Mouse (Mus musculus): ENCODE data around the gene Tmed11. TPM values are rescaled to one million over a fixed set of nuclear protein-coding genes. Genes with fewer than 3 reads are reported as not detected.

Gene Tmed11
- polyA plus RNA-seq, 1 experiment from 2014 or later, result not detected

DNA sequence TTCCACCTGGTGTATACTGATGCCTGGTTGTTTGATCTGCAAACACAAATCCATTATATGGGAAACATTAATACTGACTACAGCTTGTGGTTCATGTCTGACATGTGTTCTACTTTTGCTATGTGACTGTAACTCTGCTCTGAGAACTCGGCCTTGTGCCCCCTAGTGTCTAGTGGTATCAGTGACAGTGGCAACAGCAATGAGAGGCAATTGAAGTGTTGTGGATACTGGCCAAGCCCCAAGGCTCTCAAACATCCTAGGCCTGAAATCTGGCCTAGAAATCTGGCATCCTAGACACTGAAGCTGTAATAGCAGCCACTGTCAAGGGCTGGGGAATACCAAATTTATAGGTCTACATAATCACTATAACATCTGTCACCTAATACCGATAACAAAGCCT lies 51.3 kb downstream of the Tmed11 start:
- Histone ChIP-seq H3K4me3 (no peak overlapping the region), H3K27ac (replicated peaks) (no peak overlapping the region), H3K36me3 (no peaks in the 10 kb centered on the region), H3K4me1 (no peaks in the 10 kb centered on the region), H3K9me3 (no peaks in the 10 kb centered on the region), H3K4me2 (replicated peaks) (no peak overlapping the region), H3K9ac (replicated peaks) (no peak overlapping the region), H3K27me3 (no peaks in the 10 kb centered on the region)
- ATAC-seq (replicated peaks), result no peak
- WGBS, result 78% methylated on average over 2 of the region's 2 CpGs

DNA sequence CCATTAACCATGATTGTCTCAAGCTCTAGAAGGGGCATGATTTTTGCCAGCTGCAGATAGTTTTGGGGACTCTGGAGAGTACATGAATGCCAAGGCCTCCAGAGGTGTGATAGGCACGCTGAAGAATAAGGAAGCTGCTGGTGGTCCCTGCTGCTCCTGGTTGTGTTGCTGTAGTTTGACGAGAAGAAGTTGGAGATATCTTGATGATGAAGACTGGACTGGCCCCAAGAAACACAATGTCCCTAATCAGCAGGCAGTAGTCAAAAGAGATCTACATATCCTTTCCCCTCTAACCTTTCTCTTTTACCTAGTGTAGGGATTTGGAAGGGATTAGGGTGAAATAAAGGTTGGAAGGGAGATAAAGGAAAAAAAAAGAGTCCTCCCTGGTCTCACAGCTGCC lies 52.6 kb downstream of the Tmed11 start:
- H3K9me3 ChIP-seq, result no peaks in the 10 kb centered on the region
- H3K27ac ChIP-seq (replicated peaks), result no peak overlapping the region
- no peak overlapping the region for H3K4me2 ChIP-seq (replicated peaks)
- no peak overlapping the region for H3K4me3 ChIP-seq
- H3K36me3 ChIP-seq, result no peaks in the 10 kb centered on the region
- no peaks in the 10 kb centered on the region for H3K4me1 ChIP-seq
- H3K27me3 ChIP-seq, result no peaks in the 10 kb centered on the region
- H3K9ac ChIP-seq (replicated peaks), result no peak overlapping the region
- no peak for ATAC-seq (replicated peaks)
- 66% methylated on average over 2 of the region's 2 CpGs for WGBS

DNA sequence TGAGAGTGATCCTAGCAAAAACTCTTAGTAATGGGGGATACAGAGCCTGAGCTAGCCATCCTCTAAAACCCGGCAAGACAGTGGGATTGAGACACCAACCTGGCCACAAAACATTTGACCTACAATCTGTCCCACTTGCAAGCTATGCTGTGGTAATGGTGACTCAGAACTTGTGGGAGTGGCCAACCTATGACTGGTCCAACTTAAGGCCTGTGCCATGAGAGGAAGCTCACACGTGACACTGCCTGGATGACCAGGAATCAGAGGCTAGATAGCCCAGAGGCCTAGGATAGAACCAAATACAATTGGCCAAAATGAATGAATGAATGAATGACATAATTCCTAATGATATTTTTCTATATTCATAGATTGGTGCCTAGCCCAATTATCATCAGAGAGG lies 53.3 kb downstream of the Tmed11 start:
- H3K9ac ChIP-seq (replicated peaks), result no peak overlapping the region
- no peaks in the 10 kb centered on the region for H3K36me3 ChIP-seq
- no peaks in the 10 kb centered on the region for H3K27me3 ChIP-seq
- no peak overlapping the region for H3K4me2 ChIP-seq (replicated peaks)
- no peak for ATAC-seq (replicated peaks)
- H3K9me3 ChIP-seq, result no peaks in the 10 kb centered on the region
- no peaks in the 10 kb centered on the region for H3K4me1 ChIP-seq
- no peak overlapping the region for H3K27ac ChIP-seq (replicated peaks)
- 86% methylated on average over 2 of the region's 2 CpGs for WGBS
- H3K4me3 ChIP-seq, result no peak overlapping the region

DNA sequence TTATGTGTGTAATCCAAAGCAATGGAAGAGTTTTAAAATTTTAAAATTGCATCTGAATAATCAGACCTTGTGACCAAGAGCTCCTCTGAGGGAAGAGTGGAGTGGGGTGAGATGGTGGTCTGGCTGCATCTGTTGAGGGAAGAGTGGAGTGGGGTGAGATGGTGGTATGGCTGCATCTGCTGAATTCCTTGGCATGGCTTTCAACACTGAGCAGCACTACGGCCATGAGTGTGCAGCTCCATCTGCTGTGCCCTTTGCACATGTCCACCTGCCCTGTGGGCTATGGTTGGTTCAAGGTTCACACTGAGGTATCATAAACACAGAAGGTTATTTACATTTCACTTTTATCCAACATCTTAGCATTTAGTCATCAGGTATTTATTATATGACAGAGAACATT lies 67.7 kb downstream of the Tmed11 start:
- 88% methylated on average over 1 of the region's 1 CpGs for WGBS
- Histone ChIP-seq H3K4me2 (replicated peaks) (no peak overlapping the region), H3K4me3 (no peak overlapping the region), H3K9me3 (no peaks in the 10 kb centered on the region), H3K27ac (replicated peaks) (no peak overlapping the region), H3K9ac (replicated peaks) (no peak overlapping the region), H3K27me3 (no peaks in the 10 kb centered on the region), H3K4me1 (no peaks in the 10 kb centered on the region), H3K36me3 (no peaks in the 10 kb centered on the region)
- no peak for ATAC-seq (replicated peaks)

Other genes with a start within 250 kb of the Tmed11 start
- gene Cplx1, start 245.3 kb downstream of the Tmed11 start, polyA plus RNA-seq (2015; fragmentation: Nextera tagmentation; extraction: Ambion mirVana), result 82.8 and 88.1 TPM in 2 replicates
- gene Gak, start 165.6 kb downstream of the Tmed11 start, polyA plus RNA-seq (2015; fragmentation: Nextera tagmentation; extraction: Ambion mirVana), result 55.5 and 56.4 TPM in 2 replicates
- gene Tmem175, start 165.6 kb downstream of the Tmed11 start, polyA plus RNA-seq (2015; fragmentation: Nextera tagmentation; extraction: Ambion mirVana), result 24.2 and 24.7 TPM in 2 replicates
- 9.9 and 10.9 TPM in 2 replicates for gene Idua, start 135.0 kb downstream of the Tmed11 start, polyA plus RNA-seq (2015; fragmentation: Nextera tagmentation; extraction: Ambion mirVana)
- gene Dgkq, start 125.7 kb downstream of the Tmed11 start, polyA plus RNA-seq (2015; fragmentation: Nextera tagmentation; extraction: Ambion mirVana), result 23.6 and 24.4 TPM in 2 replicates
- 1.8 and 1.9 TPM in 2 replicates for gene Slc26a1, start 119.8 kb downstream of the Tmed11 start, polyA plus RNA-seq (2015; fragmentation: Nextera tagmentation; extraction: Ambion mirVana)
- 9.4 and 10.1 TPM in 2 replicates for gene Fgfrl1, start 103.0 kb downstream of the Tmed11 start, polyA plus RNA-seq (2015; fragmentation: Nextera tagmentation; extraction: Ambion mirVana)
- not detected in 2 replicates for gene Rnf212, start 20.4 kb downstream of the Tmed11 start, polyA plus RNA-seq (2015; fragmentation: Nextera tagmentation; extraction: Ambion mirVana)
- gene Vmn2r8, start 13.5 kb upstream of the Tmed11 start, polyA plus RNA-seq (2015; fragmentation: Nextera tagmentation; extraction: Ambion mirVana), result not detected in 2 replicates
- not detected in 2 replicates for gene Vmn2r9, start 57.2 kb upstream of the Tmed11 start, polyA plus RNA-seq (2015; fragmentation: Nextera tagmentation; extraction: Ambion mirVana)
- not detected in 2 replicates for gene Vmn2r10, start 211.2 kb upstream of the Tmed11 start, polyA plus RNA-seq (2015; fragmentation: Nextera tagmentation; extraction: Ambion mirVana)